Mouse (Mus musculus) right cerebral cortex, adult 18-20 months (tissue): Measurements from ENCODE around the gene Dzip1l.
"Not testable (repeated sequence)": the region's sequence is repeated elsewhere in the genome, so short reads cannot be mapped to it uniquely, and the experiment has no call there.

Experiments used
- DNase-seq: peaks from one replicate; pipeline ENCODE4 v3.0.0; 2022; ENCODE audit warnings: mixed read lengths

Dzip1l gene

GRCm38 (mm10) chr9:99629281-99630011 is at the start of gene Dzip1l:
Dzip1l (plus strand) TSS chr9:99629496.
- peak; percentile 81 for DNase-seq

- peak; percentile 21 for DNase-seq
Observed at GRCm38 (mm10) chr9:99580655-99581054, 48.6 kb upstream of the Dzip1l start.

GRCm38 (mm10) chr9:99587505-99588202 is 41.6 kb upstream of the Dzip1l start:
- DNase-seq = peak; percentile 23

GRCm38 (mm10) chr9:99591144-99591543 is 38.2 kb upstream of the Dzip1l start:
- no peak for DNase-seq

GRCm38 (mm10) chr9:99599127-99599526 is 30.2 kb upstream of the Dzip1l start:
- not testable (repeated sequence) for DNase-seq

- no peak for DNase-seq
Observed at GRCm38 (mm10) chr9:99603566-99603965, 25.7 kb upstream of the Dzip1l start.

- DNase-seq = no peak
Observed at GRCm38 (mm10) chr9:99612202-99612601, 17.1 kb upstream of the Dzip1l start, which contains the start of gene A4gnt. A4gnt (plus strand) TSS chr9:99612502.

GRCm38 (mm10) chr9:99619688-99620087 is 9.6 kb upstream of the Dzip1l start:
- peak; percentile 58 for DNase-seq

- no peak for DNase-seq
Observed at GRCm38 (mm10) chr9:99620196-99620595, 9.1 kb upstream of the Dzip1l start.

GRCm38 (mm10) chr9:99622034-99622433 is 7.3 kb upstream of the Dzip1l start:
- DNase-seq = no peak

GRCm38 (mm10) chr9:99622966-99623365 is 6.3 kb upstream of the Dzip1l start:
- no peak for DNase-seq

- no peak for DNase-seq
Observed at GRCm38 (mm10) chr9:99624117-99624516, 5.2 kb upstream of the Dzip1l start.

GRCm38 (mm10) chr9:99628581-99628980 is 715 bp upstream of the Dzip1l start:
- no peak for DNase-seq

GRCm38 (mm10) chr9:99630071-99630470 is 775 bp downstream of the Dzip1l start:
- no peak for DNase-seq

GRCm38 (mm10) chr9:99630528-99631125 is 1.3 kb downstream of the Dzip1l start:
- peak; percentile 35 for DNase-seq

GRCm38 (mm10) chr9:99631781-99632180 is 2.5 kb downstream of the Dzip1l start:
- DNase-seq = peak; percentile 15

- peak; percentile 12 for DNase-seq
Observed at GRCm38 (mm10) chr9:99632264-99632663, 3.0 kb downstream of the Dzip1l start.

- DNase-seq = no peak
Observed at GRCm38 (mm10) chr9:99636776-99637175, 7.5 kb downstream of the Dzip1l start.

GRCm38 (mm10) chr9:99637227-99637626 is 7.9 kb downstream of the Dzip1l start:
- no peak for DNase-seq

GRCm38 (mm10) chr9:99637736-99638135 is 8.4 kb downstream of the Dzip1l start:
- DNase-seq = no peak

GRCm38 (mm10) chr9:99639957-99640356 is 10.7 kb downstream of the Dzip1l start:
- no peak for DNase-seq

- no peak for DNase-seq
Observed at GRCm38 (mm10) chr9:99645416-99645815, 16.1 kb downstream of the Dzip1l start.

- no peak for DNase-seq
Observed at GRCm38 (mm10) chr9:99646102-99646501, 16.8 kb downstream of the Dzip1l start.

- DNase-seq = no peak
Observed at GRCm38 (mm10) chr9:99660756-99661155, 31.5 kb downstream of the Dzip1l start.
